Mouse (Mus musculus) erythroblast, embryonic 14.5 days (primary cell): ENCODE measurements around the gene Fam160a1.

Experiments used
- GATA1 ChIP-seq: IDR thresholded peaks from 2 replicates; pipeline ENCODE4 v1.6.1; 2012; ENCODE audit warnings: low read length, inconsistent platforms, mixed read lengths
- TAL1 ChIP-seq: IDR thresholded peaks from 3 replicates; pipeline ENCODE4 v1.6.1; 2012; ENCODE audit warnings: low read length, inconsistent platforms, mixed read lengths

- no peak for TF ChIP-seq GATA1
- no peak for TF ChIP-seq TAL1
Observed at GRCm38 (mm10) chr3:85644814-85645213, 172.3 kb downstream of the Fam160a1 start.
